In genomic region chr5:139965596-139965995, GRCm38 (mm10) we compare ENCODE assay signal across 26 mouse cellular contexts. TPM values are rescaled to one million over a fixed set of nuclear protein-coding genes. Genes with fewer than 3 reads are reported as not detected.
DNase-seq lines count a peak whose midpoint lies in the region; ATAC-seq and TF ChIP-seq lines count a peak whose summit lies in the region.
"Had no signal": no experiment of that assay in that cellular context is flagged by ENCODE, and none has a peak within 500 bp of the region (broad histone marks: within the 10 kb centered on the region; RNA-seq: fewer than 3 reads in every experiment).

No protein-coding gene starts in this region.

- H3K4me1 ChIP-seq in midbrain, embryonic 11.5 days (ENCODE audit: control insufficient read depth, insufficient read depth, low read length), result no peaks in the 10 kb centered on the region
- H3K4me1 ChIP-seq in midbrain, embryonic 14.5 days (ENCODE audit: control insufficient read depth, insufficient read depth, low read length), result no peaks in the 10 kb centered on the region
- peaks cover 24% of the 10 kb centered on the region for H3K4me1 ChIP-seq in E14TG2a.4 (replicated peaks; ENCODE audit: low read depth, low read length)
- H3K4me1 ChIP-seq: heart, embryonic 10.5 days had no signal

- no peak overlapping the region for H3K9ac ChIP-seq in midbrain, embryonic 11.5 days (ENCODE audit: low read length)
- H3K9ac ChIP-seq in midbrain, embryonic 14.5 days (replicated peaks; ENCODE audit: low read length), result no peak overlapping the region
- H3K9ac ChIP-seq: embryonic facial prominence, embryonic 12.5 days; embryonic facial prominence, embryonic 15.5 days; forebrain, postnatal 0 days; hindbrain, embryonic 13.5 days had no signal

- WGBS in midbrain, embryonic 11.5 days, result 89% methylated on average over 14 of the region's 14 CpGs
- 90% methylated on average over 14 of the region's 14 CpGs for WGBS in midbrain, embryonic 14.5 days

- ATAC-seq in midbrain, embryonic 11.5 days (ENCODE audit: low FRiP score), result no peak
- no peak for ATAC-seq in midbrain, embryonic 14.5 days (ENCODE audit: low FRiP score, low TSS enrichment)
- ATAC-seq: forebrain, embryonic 14.5 days; forebrain, postnatal 0 days had no signal

- intact Hi-C loops in gastrocnemius, postnatal 14 days (cut with DNase I; ENCODE audit: low total_unique reads), result no loop called here
- intact Hi-C loops in left cerebral cortex, postnatal 4 days (cut with DNase I), result no loop called here

- no peak overlapping the region for H3K4me3 ChIP-seq in midbrain, embryonic 11.5 days (ENCODE audit: low read depth, low read length)
- no peak overlapping the region for H3K4me3 ChIP-seq in midbrain, embryonic 14.5 days (replicated peaks; ENCODE audit: low read depth, low read length)
- H3K4me3 ChIP-seq in E14TG2a.4 (replicated peaks; ENCODE audit: low read length), result peak overlapping the region; percentile 45
- H3K4me3 ChIP-seq: embryonic facial prominence, embryonic 12.5 days; embryonic facial prominence, embryonic 15.5 days; gastrocnemius, adult 2 months; heart, adult 2 months; heart, embryonic 10.5 days; hindbrain, embryonic 10.5 days; hindbrain, embryonic 13.5 days had no signal

- H3K9me3 ChIP-seq in midbrain, embryonic 11.5 days (ENCODE audit: control insufficient read depth, low read length), result no peaks in the 10 kb centered on the region
- H3K9me3 ChIP-seq in midbrain, embryonic 14.5 days (ENCODE audit: control insufficient read depth, low read length), result no peaks in the 10 kb centered on the region
- H3K9me3 ChIP-seq in E14TG2a.4 (ENCODE audit: low read length), result no peaks in the 10 kb centered on the region
- H3K9me3 ChIP-seq: embryonic facial prominence, embryonic 12.5 days; embryonic facial prominence, embryonic 15.5 days; heart, embryonic 10.5 days; hindbrain, embryonic 10.5 days; hindbrain, embryonic 13.5 days had no signal

- H3K36me3 ChIP-seq in midbrain, embryonic 11.5 days (ENCODE audit: control insufficient read depth, insufficient read depth, low read length), result no peaks in the 10 kb centered on the region
- H3K36me3 ChIP-seq in midbrain, embryonic 14.5 days (ENCODE audit: control insufficient read depth, insufficient read depth, low read length), result no peaks in the 10 kb centered on the region
- H3K36me3 ChIP-seq in E14TG2a.4 (ENCODE audit: insufficient read depth, low read length), result no peaks in the 10 kb centered on the region
- H3K36me3 ChIP-seq: embryonic facial prominence, embryonic 12.5 days; embryonic facial prominence, embryonic 15.5 days; heart, embryonic 10.5 days; hindbrain, embryonic 10.5 days; hindbrain, embryonic 13.5 days had no signal

- DNase-seq in gastrocnemius, postnatal 10 days, result peak; percentile 34
- DNase-seq in gastrocnemius, postnatal 14 days, result no peak
- peak; percentile 32 for DNase-seq in left cerebral cortex, postnatal 4 days
- DNase-seq in left cerebral cortex, adult 18-20 months (ENCODE audit: low spot score in 2 of 2), result no peak
- DNase-seq in midbrain, embryonic 11.5 days (ENCODE audit: low spot score, missing footprints), result peak; percentile 54
- no peak for DNase-seq in midbrain, embryonic 14.5 days
- DNase-seq: adrenal gland, adult 2 months; adrenal gland, postnatal 14 days; B cell, adult 2 months; cerebellum, adult 11-12 months; cerebellum, adult 8-10 months; forebrain, postnatal 0 days; gastrocnemius, adult 2 months; gastrocnemius, postnatal 36 days; heart, adult 2 months had no signal

- H3K4me2 ChIP-seq in midbrain, embryonic 11.5 days, result no peak overlapping the region
- no peak overlapping the region for H3K4me2 ChIP-seq in midbrain, embryonic 14.5 days (ENCODE audit: low read length)
- H3K4me2 ChIP-seq: embryonic facial prominence, embryonic 12.5 days; embryonic facial prominence, embryonic 15.5 days; hindbrain, embryonic 13.5 days had no signal

- H3K27ac ChIP-seq in midbrain, embryonic 11.5 days (ENCODE audit: low read depth, low read length), result no peak overlapping the region
- H3K27ac ChIP-seq in midbrain, embryonic 14.5 days (replicated peaks; ENCODE audit: low read depth, low read length), result no peak overlapping the region
- H3K27ac ChIP-seq: embryonic facial prominence, embryonic 12.5 days; embryonic facial prominence, embryonic 15.5 days; gastrocnemius, adult 2 months; heart, adult 2 months; heart, embryonic 10.5 days; hindbrain, embryonic 10.5 days; hindbrain, embryonic 13.5 days had no signal

- H3K27me3 ChIP-seq in midbrain, embryonic 11.5 days (ENCODE audit: control insufficient read depth, insufficient read depth, low read length), result no peaks in the 10 kb centered on the region
- H3K27me3 ChIP-seq in midbrain, embryonic 14.5 days (ENCODE audit: control insufficient read depth, insufficient read depth, low read length), result no peaks in the 10 kb centered on the region
- peaks cover 54% of the 10 kb centered on the region for H3K27me3 ChIP-seq in E14TG2a.4 (ENCODE audit: insufficient read depth, low read length)
- H3K27me3 ChIP-seq: embryonic facial prominence, embryonic 12.5 days; embryonic facial prominence, embryonic 15.5 days had no signal

- TF ChIP-seq CTCF in E14TG2a.4 (conservative IDR thresholded peaks at IDR 0.05; ENCODE audit: low read length), result no peak

RNA-seq across cellular contexts. Expression of gene Elfn1, which starts 57.9 kb away (rescaled TPM):
- total RNA-seq in gastrocnemius, postnatal 10 days (2021), result 1 to 10 TPM in 1 of 2 experiments, under 1 TPM in 1; 0.99 to 1.0 TPM
- total RNA-seq in gastrocnemius, postnatal 14 days (2021), result under 1 TPM; 0.09 to 0.25 TPM
- total RNA-seq in left cerebral cortex, postnatal 4 days (2021), result 10 to 100 TPM; 33.5 to 37.2 TPM
- 10 to 100 TPM; 32.3 to 36.1 TPM for total RNA-seq in left cerebral cortex, adult 18-20 months (2021)
- 0.77 and 1.0 TPM in 2 replicates for polyA plus RNA-seq in midbrain, embryonic 11.5 days (2014; fragmentation: Nextera tagmentation; extraction: Ambion mirVana)
- 3.0 and 3.9 TPM in 2 replicates for polyA plus RNA-seq in midbrain, embryonic 14.5 days (2014; fragmentation: Nextera tagmentation; extraction: Ambion mirVana)
- total RNA-seq: common myeloid progenitor, adult 5-6 weeks; gastrocnemius, adult 2 months; gastrocnemius, postnatal 36 days; granulocyte monocyte progenitor cell, adult 5-6 weeks; MEL had no signal
- polyA plus RNA-seq: heart, embryonic 14.5 days had no signal

Comparison
In these comparisons a context has a peak if more than half of its experiments do, and no peak if none do; other contexts are left out.
1. DNase-seq: peak in gastrocnemius, postnatal 10 days (single experiment), left cerebral cortex, postnatal 4 days (single experiment) and midbrain, embryonic 11.5 days (single experiment); none in gastrocnemius, postnatal 14 days (single experiment), left cerebral cortex, adult 18-20 months (0 of 2) and midbrain, embryonic 14.5 days (single experiment).
2. RNA of gene Elfn1, which starts 57.9 kb away (total RNA-seq): 33.5 to 37.2 TPM in left cerebral cortex, postnatal 4 days and 32.3 to 36.1 TPM in left cerebral cortex, adult 18-20 months; 0.99 to 1.0 TPM in gastrocnemius, postnatal 10 days and 0.09 to 0.25 TPM in gastrocnemius, postnatal 14 days; every median in the first group is over 10 times any median in the second.